In genomic region chr14:122476041-122476821, GRCm38 (mm10) we compare ENCODE assay signal across 8 mouse cellular contexts. TPM values are rescaled to one million over a fixed set of nuclear protein-coding genes. Genes with fewer than 3 reads are reported as not detected.
A peak's percentile ranks its signal among the peaks of the same experiment; 100 is the strongest.
DNase-seq lines count a peak whose midpoint lies in the region; ATAC-seq and TF ChIP-seq lines count a peak whose summit lies in the region.

No protein-coding gene starts in this region.

- H3K36me3 ChIP-seq in liver, embryonic 14.5 days (replicated peaks; ENCODE audit: control insufficient read depth, insufficient read depth, low read depth), result no peaks in the 10 kb centered on the region
- H3K36me3 ChIP-seq in stomach, embryonic 16.5 days (ENCODE audit: control insufficient read depth, insufficient read depth, low read length), result no peaks in the 10 kb centered on the region

- H3K4me3 ChIP-seq in left cerebral cortex, adult 2 months, result peak overlapping the region; percentile 45
- H3K4me3 ChIP-seq in liver, embryonic 14.5 days (ENCODE audit: insufficient read depth in 1 of 2, low read depth in 2 of 2, low read length in 2 of 2), result peak overlapping the region in 1 of 2 experiments; percentile 34; a peak in 1 of 4 replicates
- peak overlapping the region; percentile 41 for H3K4me3 ChIP-seq in stomach, embryonic 16.5 days (replicated peaks; ENCODE audit: low read length)

- peak overlapping the region; percentile 76 for H3K27ac ChIP-seq in left cerebral cortex, adult 2 months
- H3K27ac ChIP-seq in liver, embryonic 14.5 days, result no peak overlapping the region
- no peak overlapping the region for H3K27ac ChIP-seq in stomach, embryonic 16.5 days (ENCODE audit: low read length)

- no peak for DNase-seq in left cerebral cortex, adult 2 months (ENCODE audit: extremely low spot score in 1 of 2, low spot score in 2 of 2)
- DNase-seq in left cerebral cortex, postnatal 36 days (ENCODE audit: low spot score in 2 of 2), result no peak
- peak; percentile 61 for DNase-seq in cerebellum, adult 9-11 months
- DNase-seq in liver, embryonic 14.5 days (ENCODE audit: low read depth in 3 of 3, low spot score in 3 of 3), result no peak
- DNase-seq in natural killer cell, adult 2 months (ENCODE audit: low spot score in 2 of 2), result no peak
- no peak for DNase-seq in urinary bladder, adult 18-20 months (ENCODE audit: low spot score in 2 of 2)

- peaks cover 99% of the 10 kb centered on the region for H3K27me3 ChIP-seq in liver, embryonic 14.5 days (ENCODE audit: control insufficient read depth, insufficient read depth, low read length)
- peaks cover 86% of the 10 kb centered on the region for H3K27me3 ChIP-seq in stomach, embryonic 16.5 days (ENCODE audit: control insufficient read depth, insufficient read depth, low read length)

- no peak overlapping the region for H3K9ac ChIP-seq in liver, embryonic 14.5 days (replicated peaks)
- H3K9ac ChIP-seq in stomach, embryonic 16.5 days (ENCODE audit: low read length), result no peak overlapping the region

- no peak for TF ChIP-seq CTCF in left cerebral cortex, adult 2 months (IDR thresholded peaks at IDR 0.05)
- no peak for TF ChIP-seq CTCF in liver, embryonic 14.5 days (IDR thresholded peaks at IDR 0.05; ENCODE audit: low read depth)

- no peaks in the 10 kb centered on the region for H3K9me3 ChIP-seq in liver, embryonic 14.5 days (ENCODE audit: control insufficient read depth, low read length)
- H3K9me3 ChIP-seq in stomach, embryonic 16.5 days (replicated peaks; ENCODE audit: control insufficient read depth, low read length), result no peaks in the 10 kb centered on the region

- peak overlapping the region; percentile 49 for H3K4me2 ChIP-seq in liver, embryonic 14.5 days (ENCODE audit: low read depth)
- peak overlapping the region; percentile 57 for H3K4me2 ChIP-seq in stomach, embryonic 16.5 days (ENCODE audit: low read depth, low read length)

- H3K4me1 ChIP-seq in liver, embryonic 14.5 days (replicated peaks; ENCODE audit: control insufficient read depth in 2 of 2, insufficient read depth in 2 of 2, low read length in 1 of 2), result no peaks in the 10 kb centered on the region
- peaks cover 11% of the 10 kb centered on the region for H3K4me1 ChIP-seq in stomach, embryonic 16.5 days (ENCODE audit: control insufficient read depth, insufficient read depth, low read length)

- intact Hi-C loops in left cerebral cortex, adult 2 months (cut with DNase I), result no loop called here
- intact Hi-C loops in left cerebral cortex, postnatal 36 days (cut with DNase I), result loop anchor here (5.0 kb wide), 1 partner anchor 249 kb away; no protein-coding TSS in a partner anchor

- TF ChIP-seq EP300 in liver, embryonic 14.5 days (IDR thresholded peaks at IDR 0.05; ENCODE audit: low read depth), result no peak

- 1% methylated on average over 62 of the region's 62 CpGs for WGBS in liver, embryonic 14.5 days (ENCODE audit: insufficient replicate concordance)
- WGBS in stomach, embryonic 16.5 days, result under 1% methylated on average over 61 of the region's 62 CpGs

- ATAC-seq in granulocyte monocyte progenitor cell, adult 5-6 weeks (replicated peaks; ENCODE audit: poor library complexity, severe bottlenecking), result 0 out of 2 replicates have a peak, but pooled peaks have one; percentile 12
- ATAC-seq in liver, embryonic 14.5 days (ENCODE audit: insufficient read depth), result no peak
- no peak; the same call in 1 of the 2 replicates for ATAC-seq in stomach, embryonic 16.5 days (ENCODE audit: insufficient read depth, low FRiP score)

RNA-seq across cellular contexts. Expression of gene Zic2, which starts 1.0 kb away (rescaled TPM):
- total RNA-seq in left cerebral cortex, adult 2 months (2021), result 10 to 100 TPM; 17.4 to 18.3 TPM
- total RNA-seq in left cerebral cortex, postnatal 36 days (2021), result 10 to 100 TPM; 12.7 to 19.1 TPM
- total RNA-seq in granulocyte monocyte progenitor cell, adult 5-6 weeks (2014; fragmentation: Nextera tagmentation), result not detected in 2 replicates
- total RNA-seq in granulocyte monocyte progenitor cell, adult 5-6 weeks (2017), result not detected in 2 replicates
- 0.02 and 0.03 TPM in 2 replicates for polyA plus RNA-seq in liver, embryonic 14.5 days (2012; rRNA removed)
- polyA plus RNA-seq in liver, embryonic 14.5 days (2014; fragmentation: Nextera tagmentation; extraction: Ambion mirVana), result not detected in 2 replicates
- polyA plus RNA-seq in stomach, embryonic 16.5 days (2015; fragmentation: Nextera tagmentation; extraction: Ambion mirVana), result not detected in 2 replicates

RNA-seq across cellular contexts. Expression of gene Zic5, which starts 10.8 kb away (rescaled TPM):
- 1 to 10 TPM; 4.1 to 4.8 TPM for total RNA-seq in left cerebral cortex, adult 2 months (2021)
- 1 to 10 TPM; 3.6 to 4.3 TPM for total RNA-seq in left cerebral cortex, postnatal 36 days (2021)
- total RNA-seq in granulocyte monocyte progenitor cell, adult 5-6 weeks (2014; fragmentation: Nextera tagmentation), result not detected in 2 replicates
- total RNA-seq in granulocyte monocyte progenitor cell, adult 5-6 weeks (2017), result not detected in 2 replicates
- polyA plus RNA-seq in liver, embryonic 14.5 days (2012; rRNA removed), result 0.01 TPM in 1 of 2 replicates, not detected in the other
- not detected in 2 replicates for polyA plus RNA-seq in liver, embryonic 14.5 days (2014; fragmentation: Nextera tagmentation; extraction: Ambion mirVana)
- not detected in 2 replicates for polyA plus RNA-seq in stomach, embryonic 16.5 days (2015; fragmentation: Nextera tagmentation; extraction: Ambion mirVana)

RNA-seq across cellular contexts. Expression of gene Gm10837, which starts 14.2 kb away (rescaled TPM):
- total RNA-seq in left cerebral cortex, adult 2 months (2021), result not detected
- not detected for total RNA-seq in left cerebral cortex, postnatal 36 days (2021)
- total RNA-seq in granulocyte monocyte progenitor cell, adult 5-6 weeks (2014; fragmentation: Nextera tagmentation), result not detected in 2 replicates
- total RNA-seq in granulocyte monocyte progenitor cell, adult 5-6 weeks (2017), result not detected in 2 replicates
- polyA plus RNA-seq in liver, embryonic 14.5 days (2012; rRNA removed), result not detected in 2 replicates
- not detected in 2 replicates for polyA plus RNA-seq in liver, embryonic 14.5 days (2014; fragmentation: Nextera tagmentation; extraction: Ambion mirVana)
- polyA plus RNA-seq in stomach, embryonic 16.5 days (2015; fragmentation: Nextera tagmentation; extraction: Ambion mirVana), result not detected in 2 replicates

RNA-seq across cellular contexts. Expression of gene Gm5089, which starts 25.3 kb away (rescaled TPM):
- total RNA-seq in left cerebral cortex, adult 2 months (2021), result under 1 TPM; 0.28 to 0.34 TPM
- total RNA-seq in left cerebral cortex, postnatal 36 days (2021), result under 1 TPM in 1 of 2 experiments, not detected in 1; 0.25 TPM
- total RNA-seq in granulocyte monocyte progenitor cell, adult 5-6 weeks (2014; fragmentation: Nextera tagmentation), result not detected in 2 replicates
- total RNA-seq in granulocyte monocyte progenitor cell, adult 5-6 weeks (2017), result not detected in 2 replicates
- not detected in 2 replicates for polyA plus RNA-seq in liver, embryonic 14.5 days (2012; rRNA removed)
- polyA plus RNA-seq in liver, embryonic 14.5 days (2014; fragmentation: Nextera tagmentation; extraction: Ambion mirVana), result not detected in 2 replicates
- not detected in 2 replicates for polyA plus RNA-seq in stomach, embryonic 16.5 days (2015; fragmentation: Nextera tagmentation; extraction: Ambion mirVana)

RNA-seq across cellular contexts. Expression of gene Pcca, which starts 57.9 kb away (rescaled TPM):
- 10 to 100 TPM; 30.2 to 36.2 TPM for total RNA-seq in left cerebral cortex, adult 2 months (2021)
- 10 to 100 TPM; 32.7 to 35.3 TPM for total RNA-seq in left cerebral cortex, postnatal 36 days (2021)
- total RNA-seq in granulocyte monocyte progenitor cell, adult 5-6 weeks (2014; fragmentation: Nextera tagmentation), result 38.0 and 53.2 TPM in 2 replicates
- total RNA-seq in granulocyte monocyte progenitor cell, adult 5-6 weeks (2017), result 32.4 and 78.9 TPM in 2 replicates
- 5.9 and 8.9 TPM in 2 replicates for polyA plus RNA-seq in liver, embryonic 14.5 days (2012; rRNA removed)
- 9.8 and 11.1 TPM in 2 replicates for polyA plus RNA-seq in liver, embryonic 14.5 days (2014; fragmentation: Nextera tagmentation; extraction: Ambion mirVana)
- polyA plus RNA-seq in stomach, embryonic 16.5 days (2015; fragmentation: Nextera tagmentation; extraction: Ambion mirVana), result 19.7 and 21.1 TPM in 2 replicates

Comparison
In these comparisons a context has a peak if more than half of its experiments do, and no peak if none do; other contexts are left out.
1. RNA of gene Zic2, which starts 1.0 kb away (total RNA-seq): 12.7 to 19.1 TPM in left cerebral cortex, postnatal 36 days and 17.4 to 18.3 TPM in left cerebral cortex, adult 2 months; not detected in granulocyte monocyte progenitor cell, adult 5-6 weeks; every median in the first group is over 10 times any median in the second.
2. RNA of gene Zic5, which starts 10.8 kb away (total RNA-seq): 4.1 to 4.8 TPM in left cerebral cortex, adult 2 months and 3.6 to 4.3 TPM in left cerebral cortex, postnatal 36 days; not detected in granulocyte monocyte progenitor cell, adult 5-6 weeks; every median in the first group is over 4 times any median in the second.